Mouse (Mus musculus): ENCODE data around the gene Ptpn3.
A peak's percentile ranks its signal among the peaks of the same experiment; 100 is the strongest.
"Not testable (repeated sequence)": the region's sequence is repeated elsewhere in the genome, so short reads cannot be mapped to it uniquely, and the experiment has no call there.

Gene Ptpn3

GRCm38 (mm10) chr4:57299701-57300468, 1.8 kb downstream of the Ptpn3 start:
- peak; percentile 12; the same call in 1 of the 2 replicates for ATAC-seq (ENCODE audit: low TSS enrichment)

GRCm38 (mm10) chr4:57299308-57299700, 2.3 kb downstream of the Ptpn3 start:
- no peak for ATAC-seq (ENCODE audit: low TSS enrichment)

DNA sequence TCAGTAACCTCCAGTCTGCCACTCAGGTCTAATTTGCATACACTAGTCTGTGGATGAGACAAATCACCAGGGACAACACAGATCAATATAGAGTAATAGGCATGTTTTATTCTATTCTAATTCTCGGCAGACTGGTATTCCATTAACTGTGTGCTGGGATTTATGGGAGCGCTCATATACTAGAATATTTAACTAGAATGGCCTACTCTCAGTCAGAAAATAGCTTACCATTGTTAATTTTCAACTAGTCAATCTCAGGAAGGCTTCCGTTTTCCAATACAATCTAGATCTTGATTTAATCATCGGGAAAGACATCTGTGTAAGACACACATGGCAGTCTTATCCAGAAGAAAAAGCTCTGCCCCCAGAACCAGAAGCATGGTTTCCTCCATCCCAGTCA, 3.5 kb downstream of the Ptpn3 start:
- ATAC-seq (ENCODE audit: low TSS enrichment), result no peak

GRCm38 (mm10) chr4:57294971-57295656, 6.5 kb downstream of the Ptpn3 start:
- no peak for ATAC-seq (ENCODE audit: low TSS enrichment)

DNA sequence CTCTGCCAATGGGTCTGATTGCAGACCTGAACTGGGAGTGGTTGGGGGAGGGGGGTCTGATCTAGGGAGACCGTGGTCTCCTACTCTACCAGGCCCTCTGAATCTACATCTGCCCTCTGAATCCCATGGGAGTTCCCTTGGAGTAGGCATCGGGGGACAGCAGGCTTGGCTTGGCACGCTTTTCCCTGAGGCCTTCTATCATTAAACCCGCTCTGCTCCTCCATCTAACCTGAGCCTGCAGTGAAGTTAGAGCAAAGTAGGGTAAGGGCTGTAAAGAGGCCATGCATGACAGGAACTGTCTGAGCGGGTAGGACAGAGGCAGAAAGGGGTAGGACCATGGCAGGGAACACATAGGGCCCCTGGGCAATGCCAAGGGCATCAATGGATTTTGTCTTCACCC, 9.0 kb downstream of the Ptpn3 start:
- ATAC-seq (ENCODE audit: low TSS enrichment), result no peak

- ATAC-seq (ENCODE audit: low TSS enrichment), result no peak
Observed at GRCm38 (mm10) chr4:57290049-57290448, 11.6 kb downstream of the Ptpn3 start.

- ATAC-seq (ENCODE audit: low TSS enrichment), result peak; percentile 55; the same call in 1 of the 2 replicates
Observed at GRCm38 (mm10) chr4:57287808-57288207, 13.8 kb downstream of the Ptpn3 start.

DNA sequence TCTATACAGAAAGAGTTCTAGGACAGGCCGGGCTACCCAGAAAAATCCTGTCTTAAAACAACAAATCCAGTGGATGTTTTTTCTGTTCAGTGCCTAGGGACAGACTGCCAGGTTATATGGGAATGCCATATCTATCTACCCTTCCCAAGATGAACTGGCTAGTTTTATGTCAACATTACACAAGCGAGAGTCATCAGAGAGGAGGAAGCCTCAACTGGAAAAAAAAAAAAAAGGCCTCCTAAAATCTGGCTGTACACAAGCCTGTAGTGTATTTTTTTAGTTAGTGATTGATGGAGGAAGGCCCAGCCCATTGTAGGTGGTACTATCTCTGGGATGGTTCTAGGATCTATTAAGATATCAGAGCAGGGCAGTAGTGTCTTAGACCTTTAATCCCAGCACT, 16.4 kb downstream of the Ptpn3 start:
- no peak for ATAC-seq (ENCODE audit: low TSS enrichment)

DNA sequence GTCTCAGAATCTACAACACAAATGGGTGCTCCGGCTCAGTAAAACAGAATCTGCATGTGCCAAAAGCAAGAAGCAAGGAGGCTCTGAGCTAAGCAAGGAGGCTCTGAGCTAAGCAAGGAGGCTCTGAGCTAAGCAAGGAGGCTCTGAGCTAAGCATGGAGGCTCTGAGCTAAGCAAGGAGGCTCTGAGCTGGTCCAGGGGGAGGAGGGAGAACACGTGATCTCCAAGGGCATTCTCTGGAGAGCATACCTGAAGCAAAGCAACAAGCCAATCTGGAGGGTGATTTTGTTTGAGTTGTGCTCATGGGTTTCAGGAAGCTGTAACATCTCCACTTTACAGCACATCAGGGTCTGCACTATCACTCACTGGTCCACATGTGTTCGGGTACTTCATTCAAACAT, 18.4 kb downstream of the Ptpn3 start:
- no peak for ATAC-seq (ENCODE audit: low TSS enrichment)

DNA sequence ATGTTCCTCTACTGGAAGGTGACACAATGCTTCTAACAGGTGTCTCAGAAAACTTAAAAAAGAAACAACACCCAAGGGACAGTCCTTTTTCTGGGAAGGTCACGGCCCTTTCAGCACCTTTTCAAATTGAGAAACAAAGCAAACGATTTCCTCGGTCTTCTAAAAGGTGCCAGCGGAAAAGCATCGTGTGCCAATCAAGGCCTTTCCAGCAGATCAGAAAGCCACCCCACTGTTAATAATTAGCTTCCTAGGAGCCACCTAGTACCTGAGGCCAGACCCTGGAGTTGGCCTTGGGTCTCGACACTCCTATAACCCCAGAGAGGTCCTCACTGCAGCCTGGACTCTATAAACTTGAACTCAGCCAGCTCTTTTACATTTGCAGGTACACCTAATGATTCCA, 19.0 kb downstream of the Ptpn3 start:
- no peak for ATAC-seq (ENCODE audit: low TSS enrichment)

DNA sequence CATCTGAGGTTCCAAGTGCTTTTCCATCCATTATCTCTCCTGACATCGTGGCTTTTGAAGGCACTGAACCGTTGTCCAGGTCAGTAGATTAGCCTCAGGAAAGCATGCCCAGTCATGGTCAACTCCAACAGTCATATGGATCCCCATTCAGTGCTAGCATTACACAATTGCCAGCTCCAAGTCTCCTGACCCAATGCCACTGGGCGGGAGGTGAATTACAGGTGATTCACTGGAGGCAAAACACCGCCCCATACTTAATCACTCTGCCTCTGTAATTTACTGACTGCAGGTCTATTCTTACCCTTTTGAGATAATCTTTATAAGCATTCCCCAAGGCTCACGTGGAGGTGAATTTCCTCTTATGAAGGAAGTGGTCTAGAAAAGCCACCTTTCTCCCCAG, 19.5 kb downstream of the Ptpn3 start:
- ATAC-seq (ENCODE audit: low TSS enrichment), result no peak

GRCm38 (mm10) chr4:57280888-57281287, 20.7 kb downstream of the Ptpn3 start:
- ATAC-seq (ENCODE audit: low TSS enrichment), result peak; percentile 71

DNA sequence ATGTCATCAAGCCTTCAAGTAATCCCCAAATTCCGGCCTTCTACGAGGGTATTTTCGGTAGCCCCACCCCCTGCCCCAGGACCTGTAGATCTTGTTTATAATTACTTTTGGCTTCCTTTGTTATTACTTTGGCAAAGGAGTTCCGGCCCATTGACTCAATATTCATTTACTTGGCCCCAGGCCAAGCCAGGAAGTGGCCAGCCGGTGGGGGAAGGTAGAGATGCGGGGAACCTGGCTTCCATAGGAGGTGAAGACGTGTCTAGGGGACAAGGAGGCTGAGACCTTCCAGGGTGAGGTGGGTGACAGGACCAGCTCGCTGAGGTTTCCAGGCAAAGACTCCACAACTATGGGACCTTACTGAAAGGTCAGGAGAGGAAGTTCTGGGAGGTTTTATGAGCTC, 22.4 kb downstream of the Ptpn3 start:
- no peak for ATAC-seq (ENCODE audit: low TSS enrichment)

- no peak for ATAC-seq (ENCODE audit: low TSS enrichment)
Observed at GRCm38 (mm10) chr4:57278812-57279211, 22.8 kb downstream of the Ptpn3 start.

DNA sequence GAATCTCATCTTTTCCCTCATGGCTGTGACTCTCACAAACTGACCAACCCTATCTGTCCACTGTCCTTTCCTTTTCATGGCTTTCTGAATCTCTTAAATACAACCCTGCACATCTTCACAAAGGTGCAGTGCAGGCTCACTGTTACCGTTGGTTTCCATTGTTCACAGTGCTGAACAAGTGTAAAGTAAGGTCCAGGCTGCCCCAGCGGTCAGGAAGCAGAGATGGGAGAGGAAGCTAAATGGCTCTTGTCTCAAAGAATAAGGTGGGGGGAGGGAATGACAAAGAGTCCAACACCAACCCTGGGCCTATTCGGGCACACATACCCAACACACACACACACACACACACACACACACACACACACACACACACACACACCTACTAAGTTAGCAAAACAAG, 24.0 kb downstream of the Ptpn3 start:
- no peak for ATAC-seq (ENCODE audit: low TSS enrichment)

DNA sequence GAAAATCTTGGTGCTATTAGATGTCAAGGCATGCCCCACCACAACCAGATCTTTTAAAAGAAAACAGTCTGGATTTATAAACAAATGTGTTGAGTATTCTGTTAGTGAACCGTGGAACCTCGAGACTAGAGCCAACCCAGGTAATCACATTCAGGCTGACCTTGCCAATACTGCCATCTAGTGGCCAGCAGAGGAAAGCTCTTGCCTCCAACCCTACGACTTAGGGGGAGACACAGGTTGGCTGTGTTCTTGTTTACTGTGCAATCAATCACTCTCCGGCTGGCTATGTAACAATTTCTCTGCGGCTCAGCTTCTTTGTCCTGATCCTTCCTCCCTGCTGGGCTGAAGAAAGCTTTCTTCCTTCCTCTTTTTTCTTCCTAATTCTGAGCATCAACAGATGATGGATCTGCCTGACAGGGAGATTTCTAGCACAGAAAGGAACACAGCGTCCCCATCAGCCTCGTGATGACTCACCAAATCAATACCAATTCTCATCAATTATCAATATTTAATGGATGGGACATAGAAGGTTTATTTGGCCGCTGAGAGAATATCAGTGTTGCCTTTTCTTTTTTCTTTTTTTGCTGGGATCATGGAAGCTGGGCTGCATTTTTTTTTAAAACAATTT, 26.4 kb downstream of the Ptpn3 start:
- ATAC-seq (ENCODE audit: low TSS enrichment), result peak; percentile 89

DNA sequence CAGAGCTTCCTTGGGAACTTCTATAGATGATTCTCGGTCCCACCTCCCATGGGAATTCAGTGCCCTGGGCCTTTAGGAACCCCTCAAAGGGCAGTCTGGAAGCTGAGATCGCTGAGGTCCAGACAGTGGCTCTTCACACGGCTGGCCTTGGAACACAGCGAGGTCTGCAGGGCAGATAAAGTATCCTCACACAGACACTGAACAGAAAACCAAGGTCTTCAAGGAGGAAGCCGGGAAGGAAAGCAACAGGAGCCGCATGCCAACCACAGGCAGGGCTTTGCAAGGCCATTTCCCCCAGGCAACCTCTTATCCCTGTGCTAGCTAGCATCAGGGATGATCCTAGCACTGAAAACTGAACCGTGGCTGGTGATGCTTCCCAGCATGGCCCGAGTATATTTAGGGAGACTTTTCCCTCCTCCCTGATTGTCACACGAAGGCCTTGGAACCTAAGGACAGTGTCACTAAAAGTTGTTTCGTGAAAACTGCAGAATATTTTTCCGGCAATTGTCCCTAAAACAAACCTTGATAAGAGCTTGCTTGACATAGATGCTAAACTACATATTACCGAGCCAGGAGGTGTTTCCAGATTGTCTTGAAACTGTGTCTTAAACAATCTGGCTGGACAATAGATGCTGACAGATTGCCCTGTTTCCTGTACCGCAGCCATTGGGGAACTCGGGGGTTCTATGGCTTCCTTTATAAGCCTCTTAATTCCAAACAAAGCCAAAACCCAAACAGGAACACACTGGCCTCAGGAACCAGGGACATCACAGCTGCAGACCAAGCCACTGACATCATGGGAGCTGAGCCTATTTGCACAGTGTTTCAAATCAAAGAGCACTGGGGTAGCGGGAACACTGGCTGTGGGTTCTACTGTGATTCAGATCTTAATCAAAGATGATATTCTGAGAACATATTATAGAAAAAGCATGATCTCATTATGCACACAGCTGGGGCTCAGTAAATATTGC, 27.8 kb downstream of the Ptpn3 start:
- ATAC-seq (ENCODE audit: low TSS enrichment), result peak; percentile 21; the same call in 1 of the 2 replicates

GRCm38 (mm10) chr4:57270991-57271390, 30.6 kb downstream of the Ptpn3 start:
- ATAC-seq (ENCODE audit: low TSS enrichment), result no peak

DNA sequence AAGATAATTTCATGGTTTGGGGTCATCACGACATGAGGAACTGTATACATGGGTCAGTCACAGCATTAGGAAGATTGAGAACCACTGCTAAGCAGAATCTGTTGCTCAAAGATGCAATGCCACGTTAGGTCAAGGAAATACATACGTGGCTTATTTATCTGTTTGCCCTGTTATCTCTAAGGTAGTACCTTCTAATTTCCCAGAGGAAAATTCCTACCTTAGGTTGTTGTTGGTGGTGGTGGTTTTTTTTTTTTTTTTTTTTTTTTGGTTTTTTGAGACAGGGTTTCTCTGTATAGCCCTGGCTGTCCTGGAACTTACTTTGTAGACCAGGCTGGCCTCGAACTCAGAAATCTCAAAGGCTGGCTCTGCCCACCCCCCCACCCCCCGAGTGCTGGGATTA, 31.1 kb downstream of the Ptpn3 start:
- ATAC-seq (ENCODE audit: low TSS enrichment), result not testable (repeated sequence)

GRCm38 (mm10) chr4:57269344-57269743, 32.3 kb downstream of the Ptpn3 start:
- ATAC-seq (ENCODE audit: low TSS enrichment), result no peak

DNA sequence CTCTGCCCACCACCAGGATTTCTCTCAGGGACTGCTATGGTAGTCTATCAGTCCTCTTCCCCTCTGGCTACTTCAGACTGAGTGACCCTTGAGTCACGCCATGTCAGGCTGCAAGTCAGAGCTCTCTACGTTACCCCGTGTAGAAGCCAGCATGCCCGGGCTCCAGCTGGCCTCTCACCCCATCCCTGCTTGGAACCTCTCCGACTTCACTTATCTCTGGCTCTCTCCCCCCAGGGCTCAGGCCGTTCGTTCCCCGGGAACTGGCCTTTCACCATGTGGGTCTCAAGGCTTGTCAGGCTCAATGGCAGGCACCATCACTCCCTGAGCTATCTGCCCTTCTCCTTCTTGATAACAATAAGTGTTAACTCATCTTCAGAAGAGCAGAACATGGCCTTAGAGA, 33.3 kb downstream of the Ptpn3 start:
- no peak for ATAC-seq (ENCODE audit: low TSS enrichment)

- no peak for ATAC-seq (ENCODE audit: low TSS enrichment)
Observed at GRCm38 (mm10) chr4:57266389-57266788, 35.2 kb downstream of the Ptpn3 start.

All from frontal cortex, adult (tissue).